Mouse (Mus musculus): ENCODE results near the gene Atxn1.

The Atxn1 gene

GRCm38 (mm10) chr13:45732590-45732989 lies 232.2 kb downstream of the Atxn1 start:
- in situ Hi-C loops (cut with MboI; ENCODE audit: low pct_unique_long_range_greater_than_20kb in 1 of 2, low sequenced_read_pairs in 2 of 2, unreplicated experiment in 1 of 2), result no loop called here

- in situ Hi-C loops (cut with MboI; ENCODE audit: low pct_unique_long_range_greater_than_20kb in 1 of 2, low sequenced_read_pairs in 2 of 2, unreplicated experiment in 1 of 2), result no loop called here
Measured at GRCm38 (mm10) chr13:45726917-45727316, 237.9 kb downstream of the Atxn1 start.

- in situ Hi-C loops (cut with MboI; ENCODE audit: low pct_unique_long_range_greater_than_20kb in 1 of 2, low sequenced_read_pairs in 2 of 2, unreplicated experiment in 1 of 2), result no loop called here
Measured at GRCm38 (mm10) chr13:45726181-45726580, 238.6 kb downstream of the Atxn1 start.

GRCm38 (mm10) chr13:45724507-45725259 lies 240.1 kb downstream of the Atxn1 start:
- in situ Hi-C loops (cut with MboI; ENCODE audit: low pct_unique_long_range_greater_than_20kb in 1 of 2, low sequenced_read_pairs in 2 of 2, unreplicated experiment in 1 of 2), result no loop called here

- in situ Hi-C loops (cut with MboI; ENCODE audit: low pct_unique_long_range_greater_than_20kb in 1 of 2, low sequenced_read_pairs in 2 of 2, unreplicated experiment in 1 of 2), result no loop called here
Measured at GRCm38 (mm10) chr13:45722885-45723284, 241.9 kb downstream of the Atxn1 start.

GRCm38 (mm10) chr13:45721621-45722020 lies 243.2 kb downstream of the Atxn1 start:
- in situ Hi-C loops (cut with MboI; ENCODE audit: low pct_unique_long_range_greater_than_20kb in 1 of 2, low sequenced_read_pairs in 2 of 2, unreplicated experiment in 1 of 2), result no loop called here

- in situ Hi-C loops (cut with MboI; ENCODE audit: low pct_unique_long_range_greater_than_20kb in 1 of 2, low sequenced_read_pairs in 2 of 2, unreplicated experiment in 1 of 2), result no loop called here
Measured at GRCm38 (mm10) chr13:45718850-45719249, 246.0 kb downstream of the Atxn1 start.

GRCm38 (mm10) chr13:45715583-45716180 lies 249.1 kb downstream of the Atxn1 start:
- in situ Hi-C loops (cut with MboI; ENCODE audit: low pct_unique_long_range_greater_than_20kb in 1 of 2, low sequenced_read_pairs in 2 of 2, unreplicated experiment in 1 of 2), result no loop called here

GRCm38 (mm10) chr13:45710041-45710440 lies 254.8 kb downstream of the Atxn1 start:
- in situ Hi-C loops (cut with MboI; ENCODE audit: low pct_unique_long_range_greater_than_20kb in 1 of 2, low sequenced_read_pairs in 2 of 2, unreplicated experiment in 1 of 2), result no loop called here

- in situ Hi-C loops (cut with MboI; ENCODE audit: low pct_unique_long_range_greater_than_20kb in 1 of 2, low sequenced_read_pairs in 2 of 2, unreplicated experiment in 1 of 2), result no loop called here
Measured at GRCm38 (mm10) chr13:45709402-45709801, 255.4 kb downstream of the Atxn1 start.

GRCm38 (mm10) chr13:45701296-45701790 lies 263.5 kb downstream of the Atxn1 start:
- in situ Hi-C loops (cut with MboI; ENCODE audit: low pct_unique_long_range_greater_than_20kb in 1 of 2, low sequenced_read_pairs in 2 of 2, unreplicated experiment in 1 of 2), result no loop called here

GRCm38 (mm10) chr13:45698982-45699381 lies 265.8 kb downstream of the Atxn1 start:
- in situ Hi-C loops (cut with MboI; ENCODE audit: low pct_unique_long_range_greater_than_20kb in 1 of 2, low sequenced_read_pairs in 2 of 2, unreplicated experiment in 1 of 2), result no loop called here

GRCm38 (mm10) chr13:45696009-45696408 lies 268.8 kb downstream of the Atxn1 start:
- in situ Hi-C loops (cut with MboI; ENCODE audit: low pct_unique_long_range_greater_than_20kb in 1 of 2, low sequenced_read_pairs in 2 of 2, unreplicated experiment in 1 of 2), result no loop called here

GRCm38 (mm10) chr13:45694921-45695437 lies 269.8 kb downstream of the Atxn1 start:
- in situ Hi-C loops (cut with MboI; ENCODE audit: low pct_unique_long_range_greater_than_20kb in 1 of 2, low sequenced_read_pairs in 2 of 2, unreplicated experiment in 1 of 2), result no loop called here

- in situ Hi-C loops (cut with MboI; ENCODE audit: low pct_unique_long_range_greater_than_20kb in 1 of 2, low sequenced_read_pairs in 2 of 2, unreplicated experiment in 1 of 2), result no loop called here
Measured at GRCm38 (mm10) chr13:45693953-45694352, 270.9 kb downstream of the Atxn1 start.

- in situ Hi-C loops (cut with MboI; ENCODE audit: low pct_unique_long_range_greater_than_20kb in 1 of 2, low sequenced_read_pairs in 2 of 2, unreplicated experiment in 1 of 2), result no loop called here
Measured at GRCm38 (mm10) chr13:45693534-45693933, 271.3 kb downstream of the Atxn1 start.

GRCm38 (mm10) chr13:45693126-45693525 lies 271.7 kb downstream of the Atxn1 start:
- in situ Hi-C loops (cut with MboI; ENCODE audit: low pct_unique_long_range_greater_than_20kb in 1 of 2, low sequenced_read_pairs in 2 of 2, unreplicated experiment in 1 of 2), result no loop called here

- in situ Hi-C loops (cut with MboI; ENCODE audit: low pct_unique_long_range_greater_than_20kb in 1 of 2, low sequenced_read_pairs in 2 of 2, unreplicated experiment in 1 of 2), result no loop called here
Measured at GRCm38 (mm10) chr13:45692440-45692839, 272.4 kb downstream of the Atxn1 start.

- in situ Hi-C loops (cut with MboI; ENCODE audit: low pct_unique_long_range_greater_than_20kb in 1 of 2, low sequenced_read_pairs in 2 of 2, unreplicated experiment in 1 of 2), result no loop called here
Measured at GRCm38 (mm10) chr13:45690426-45690825, 274.4 kb downstream of the Atxn1 start.

GRCm38 (mm10) chr13:45688864-45689263 lies 275.9 kb downstream of the Atxn1 start:
- in situ Hi-C loops (cut with MboI; ENCODE audit: low pct_unique_long_range_greater_than_20kb in 1 of 2, low sequenced_read_pairs in 2 of 2, unreplicated experiment in 1 of 2), result no loop called here
